Mouse (Mus musculus) hindbrain, embryonic 12.5 days (tissue): ENCODE data around the gene Tjp3. TPM values are rescaled to one million over a fixed set of nuclear protein-coding genes. Genes with fewer than 3 reads are reported as not detected.

ENCODE experiments used
- ATAC-seq: fragments of 200-750 bp; cut with Nextera tagmentation; 2 replicates; pipeline ENCODE4 v1.8.0; 2017; ENCODE audit warnings: moderate TSS enrichment; ENCODE audit not compliant: low FRiP score
- H3K27ac ChIP-seq: fragments of 300-500 bp; sonication (generic); 2 replicates; pipeline ENCODE4 v1.5.1; 2016; ENCODE audit warnings: mild to moderate bottlenecking
- H3K27me3 ChIP-seq: fragments of 300-500 bp; sonication (generic); 2 replicates; pipeline ENCODE4 v1.6.1; 2016; ENCODE audit warnings: mild to moderate bottlenecking
- H3K36me3 ChIP-seq: fragments of 300-500 bp; sonication (generic); 2 replicates; pipeline ENCODE4 v1.6.1; 2016; ENCODE audit warnings: mild to moderate bottlenecking
- H3K4me1 ChIP-seq: fragments of 300-500 bp; sonication (generic); 2 replicates; pipeline ENCODE4 v1.6.1; 2016
- H3K4me2 ChIP-seq: fragments of 300-500 bp; sonication (generic); replicated peaks from 2 replicates; pipeline ENCODE4 v1.6.1; 2016; ENCODE audit warnings: mild to moderate bottlenecking
- H3K4me3 ChIP-seq: fragments of 300-500 bp; sonication (generic); 2 replicates; pipeline ENCODE4 v1.5.1; 2016; ENCODE audit warnings: mild to moderate bottlenecking
- H3K9ac ChIP-seq: fragments of 300-500 bp; sonication (generic); 2 replicates; pipeline ENCODE4 v1.6.1; 2016; ENCODE audit warnings: mild to moderate bottlenecking, moderate library complexity
- H3K9me3 ChIP-seq: fragments of 300-500 bp; sonication (generic); replicated peaks from 2 replicates; pipeline ENCODE4 v1.6.1; 2016; ENCODE audit warnings: mild to moderate bottlenecking
- WGBS: fragments of 180-500 bp; shearing (Covaris S2); methylation state at CpG from one replicate; pipeline ENCODE4 v1.1.7; 2016; 5-methylcytosine and 5-hydroxymethylcytosine counted together
- polyA plus RNA-seq: library from polyadenylated mRNA; unstranded; fragments of >200 nt; fragmentation: Nextera tagmentation; extraction: Ambion mirVana; gene quantifications from 2 replicates; pipeline ENCODE4 v1.2.1, GENCODE M21; 2016

The Tjp3 gene
- 5.4 and 6.8 TPM in 2 replicates for polyA plus RNA-seq

- no peak within 1 kb of the TSS for H3K27ac ChIP-seq
- H3K36me3 ChIP-seq: peaks cover 5% of the 10 kb centered on the region; the same call in 1 of the 2 replicates
- ATAC-seq: no peak
- no peaks in the 10 kb centered on the region for H3K9me3 ChIP-seq
- peak within 1 kb of the TSS; percentile 81 for H3K4me3 ChIP-seq
- H3K4me2 ChIP-seq: peak within 1 kb of the TSS; percentile 99
- peaks cover 31% of the 10 kb centered on the region for H3K4me1 ChIP-seq
- H3K27me3 ChIP-seq: peaks cover 33% of the 10 kb centered on the region
- H3K9ac ChIP-seq: no peak within 1 kb of the TSS
- 76% methylated on average over 9 of the region's 9 CpGs for WGBS
Measured at GRCm38 (mm10) chr10:81291511-81292104, at the start of gene Tjp3. Tjp3 (minus strand) TSS chr10:81291581.

GRCm38 (mm10) chr10:81340551-81341332 is 49.4 kb upstream of the Tjp3 start:
- Histone ChIP-seq H3K27me3 (peaks cover 70% of the 10 kb centered on the region), H3K4me1 (peaks cover 8% of the 10 kb centered on the region; the same call in 1 of the 2 replicates), H3K9ac (no peak overlapping the region), H3K4me3 (no peak overlapping the region), H3K27ac (no peak overlapping the region), H3K4me2 (no peak overlapping the region), H3K36me3 (no peaks in the 10 kb centered on the region), H3K9me3 (no peaks in the 10 kb centered on the region)
- WGBS: 37% methylated on average over 17 of the region's 17 CpGs
- no peak for ATAC-seq

GRCm38 (mm10) chr10:81336558-81336957 is 45.2 kb upstream of the Tjp3 start:
- 95% methylated on average over 4 of the region's 4 CpGs for WGBS
- Histone ChIP-seq H3K4me3 (no peak overlapping the region), H3K27me3 (peaks cover 53% of the 10 kb centered on the region), H3K9me3 (no peaks in the 10 kb centered on the region), H3K4me1 (peaks cover 11% of the 10 kb centered on the region), H3K27ac (no peak overlapping the region), H3K9ac (no peak overlapping the region; the same call in 1 of the 2 replicates), H3K36me3 (no peaks in the 10 kb centered on the region), H3K4me2 (no peak overlapping the region)
- no peak for ATAC-seq

GRCm38 (mm10) chr10:81335393-81336340 is 44.3 kb upstream of the Tjp3 start:
- Histone ChIP-seq H3K4me3 (no peak overlapping the region; the same call in 1 of the 2 replicates), H3K4me1 (peaks cover 11% of the 10 kb centered on the region), H3K27me3 (peaks cover 47% of the 10 kb centered on the region), H3K9me3 (no peaks in the 10 kb centered on the region), H3K36me3 (no peaks in the 10 kb centered on the region), H3K9ac (0 out of 2 replicates have a peak overlapping the region, but pooled peaks have one; percentile 15), H3K27ac (no peak overlapping the region), H3K4me2 (no peak overlapping the region)
- no peak; the same call in 1 of the 2 replicates for ATAC-seq
- 35% methylated on average over 16 of the region's 19 CpGs for WGBS

GRCm38 (mm10) chr10:81334324-81334723 is 42.9 kb upstream of the Tjp3 start:
- no peak for ATAC-seq
- no peak overlapping the region for H3K27ac ChIP-seq
- 59% methylated on average over 11 of the region's 11 CpGs for WGBS
- peaks cover 13% of the 10 kb centered on the region for H3K4me1 ChIP-seq
- no peak overlapping the region for H3K9ac ChIP-seq
- H3K4me3 ChIP-seq: no peak overlapping the region
- H3K27me3 ChIP-seq: peaks cover 41% of the 10 kb centered on the region
- no peaks in the 10 kb centered on the region for H3K36me3 ChIP-seq
- H3K4me2 ChIP-seq: no peak overlapping the region
- H3K9me3 ChIP-seq: no peaks in the 10 kb centered on the region

GRCm38 (mm10) chr10:81332277-81332676 is 40.9 kb upstream of the Tjp3 start:
- Histone ChIP-seq H3K4me2 (peak overlapping the region; percentile 33), H3K27ac (no peak overlapping the region), H3K27me3 (peaks cover 26% of the 10 kb centered on the region), H3K9me3 (no peaks in the 10 kb centered on the region), H3K4me1 (peaks cover 16% of the 10 kb centered on the region), H3K4me3 (no peak overlapping the region), H3K9ac (no peak overlapping the region), H3K36me3 (peaks cover 9% of the 10 kb centered on the region; the same call in 1 of the 2 replicates)
- no peak for ATAC-seq
- 7% methylated on average over 29 of the region's 29 CpGs for WGBS

GRCm38 (mm10) chr10:81330007-81330406 is 38.6 kb upstream of the Tjp3 start:
- Histone ChIP-seq H3K9me3 (no peaks in the 10 kb centered on the region), H3K27ac (no peak overlapping the region), H3K9ac (peak overlapping the region; percentile 18; the same call in 1 of the 2 replicates), H3K4me3 (no peak overlapping the region), H3K4me1 (peaks cover 7% of the 10 kb centered on the region), H3K36me3 (peaks cover 32% of the 10 kb centered on the region), H3K27me3 (peaks cover 23% of the 10 kb centered on the region), H3K4me2 (0 out of 2 replicates have a peak overlapping the region, but pooled peaks have one; percentile 3)
- 67% methylated on average over 4 of the region's 4 CpGs for WGBS
- no peak for ATAC-seq

GRCm38 (mm10) chr10:81329194-81329975 is 38.0 kb upstream of the Tjp3 start:
- peaks cover 6% of the 10 kb centered on the region for H3K4me1 ChIP-seq
- no peak overlapping the region for H3K4me3 ChIP-seq
- H3K27ac ChIP-seq: 0 out of 2 replicates have a peak overlapping the region, but pooled peaks have one; percentile 5
- H3K36me3 ChIP-seq: peaks cover 38% of the 10 kb centered on the region
- 0 out of 2 replicates have a peak overlapping the region, but pooled peaks have one; percentile 15 for H3K9ac ChIP-seq
- WGBS: 73% methylated on average over 10 of the region's 10 CpGs
- ATAC-seq: no peak
- H3K9me3 ChIP-seq: no peaks in the 10 kb centered on the region
- no peak overlapping the region for H3K4me2 ChIP-seq
- peaks cover 23% of the 10 kb centered on the region for H3K27me3 ChIP-seq

- no peak within 1 kb of the TSS for H3K4me3 ChIP-seq
- peaks cover 48% of the 10 kb centered on the region for H3K36me3 ChIP-seq
- peak within 1 kb of the TSS; percentile 15; the same call in 1 of the 2 replicates for H3K9ac ChIP-seq
- 0 out of 2 replicates have a peak within 1 kb of the TSS, but pooled peaks have one; percentile 12 for H3K27ac ChIP-seq
- no peaks in the 10 kb centered on the region for H3K9me3 ChIP-seq
- peaks cover 4% of the 10 kb centered on the region for H3K4me1 ChIP-seq
- no peak for ATAC-seq
- 11% methylated on average over 10 of the region's 10 CpGs for WGBS
- no peak within 1 kb of the TSS for H3K4me2 ChIP-seq
- peaks cover 21% of the 10 kb centered on the region for H3K27me3 ChIP-seq
Measured at GRCm38 (mm10) chr10:81328386-81328785, 37.0 kb upstream of the Tjp3 start, which contains the start of gene Tbxa2r. Tbxa2r (plus strand) TSS chr10:81328731.

- H3K27ac ChIP-seq: no peak overlapping the region
- peaks cover 4% of the 10 kb centered on the region for H3K4me1 ChIP-seq
- no peaks in the 10 kb centered on the region for H3K9me3 ChIP-seq
- WGBS: 54% methylated on average over 1 of the region's 2 CpGs
- no peak overlapping the region for H3K4me3 ChIP-seq
- no peak overlapping the region for H3K9ac ChIP-seq
- peaks cover 17% of the 10 kb centered on the region for H3K27me3 ChIP-seq
- no peak for ATAC-seq
- no peak overlapping the region for H3K4me2 ChIP-seq
- peaks cover 52% of the 10 kb centered on the region for H3K36me3 ChIP-seq
Measured at GRCm38 (mm10) chr10:81327959-81328358, 36.6 kb upstream of the Tjp3 start.

GRCm38 (mm10) chr10:81326858-81327257 is 35.5 kb upstream of the Tjp3 start:
- ATAC-seq: no peak
- Histone ChIP-seq H3K36me3 (peaks cover 60% of the 10 kb centered on the region), H3K27me3 (peaks cover 6% of the 10 kb centered on the region), H3K4me1 (peaks cover 13% of the 10 kb centered on the region), H3K4me3 (no peak overlapping the region), H3K4me2 (no peak overlapping the region), H3K9ac (no peak overlapping the region), H3K27ac (no peak overlapping the region), H3K9me3 (no peaks in the 10 kb centered on the region)
- 83% methylated on average over 6 of the region's 6 CpGs for WGBS
